Mouse (Mus musculus): ENCODE measurements around the gene Ap2m1.
"Not testable (repeated sequence)": the region's sequence is repeated elsewhere in the genome, so short reads cannot be mapped to it uniquely, and the experiment has no call there.

The Ap2m1 gene

DNA sequence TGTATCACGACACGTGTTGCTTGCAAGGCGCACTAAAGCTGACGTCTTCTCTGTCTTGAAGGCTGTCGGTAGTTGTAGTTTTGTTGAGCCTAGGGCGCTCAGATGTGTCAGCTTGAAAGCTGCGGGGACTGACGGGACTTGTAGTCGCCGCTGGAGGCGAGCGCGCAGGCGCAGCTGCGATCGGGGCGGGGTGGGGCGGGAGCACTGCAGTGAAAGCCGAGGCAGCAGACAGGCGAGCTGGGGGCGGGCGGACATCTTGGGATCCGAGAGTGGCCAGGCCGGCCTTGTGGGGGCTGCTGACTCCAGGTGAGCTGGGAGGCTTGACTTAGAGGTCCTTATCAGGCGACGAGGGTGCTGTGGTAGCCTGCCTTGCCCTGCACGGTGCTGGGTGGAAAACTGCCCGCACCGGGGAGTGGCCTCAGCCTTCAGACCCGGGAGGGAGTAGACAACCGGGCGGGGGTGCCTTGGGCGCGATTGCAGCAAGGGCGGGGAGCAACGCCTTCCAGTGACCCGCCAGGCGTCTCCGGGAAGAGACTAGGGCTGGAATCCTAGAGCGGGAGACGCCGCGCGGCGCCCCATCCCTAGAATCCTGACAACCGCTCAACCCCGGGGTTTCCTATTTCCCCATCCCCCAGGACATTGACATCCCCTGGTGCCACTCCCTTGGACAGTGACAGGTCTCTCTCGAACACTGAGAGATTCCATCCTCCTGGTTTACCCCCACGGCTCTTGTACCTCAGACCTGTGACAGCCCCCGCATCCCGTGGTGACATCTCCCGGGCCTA lies at the start of gene Ap2m1:
Gene Ap2m1, plus strand, starts transcription at position 183 of the 785 bp plus-strand sequence.
- peak; percentile 80 for DNase-seq (ENCODE audit: low spot score)

DNA sequence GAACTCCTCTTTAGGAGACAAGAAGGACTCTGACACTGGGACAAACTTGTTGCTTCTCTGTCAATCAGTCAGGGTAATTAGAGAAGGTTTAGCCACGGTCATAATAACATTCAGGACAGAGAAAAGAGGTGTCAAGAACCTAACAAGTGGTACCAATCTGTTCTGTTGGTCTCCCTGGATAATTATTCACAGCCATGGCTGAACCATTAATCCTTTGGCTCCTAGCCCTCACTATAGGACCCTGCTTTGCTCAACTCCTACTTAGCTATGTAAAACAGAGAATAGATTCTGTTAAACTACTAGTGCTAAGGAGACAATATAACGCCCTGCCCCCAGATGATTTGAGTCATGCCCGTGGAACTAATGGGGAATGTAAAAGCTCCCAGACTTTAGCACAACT lies 49.2 kb upstream of the Ap2m1 start:
- no peak for DNase-seq (ENCODE audit: low spot score)

DNA sequence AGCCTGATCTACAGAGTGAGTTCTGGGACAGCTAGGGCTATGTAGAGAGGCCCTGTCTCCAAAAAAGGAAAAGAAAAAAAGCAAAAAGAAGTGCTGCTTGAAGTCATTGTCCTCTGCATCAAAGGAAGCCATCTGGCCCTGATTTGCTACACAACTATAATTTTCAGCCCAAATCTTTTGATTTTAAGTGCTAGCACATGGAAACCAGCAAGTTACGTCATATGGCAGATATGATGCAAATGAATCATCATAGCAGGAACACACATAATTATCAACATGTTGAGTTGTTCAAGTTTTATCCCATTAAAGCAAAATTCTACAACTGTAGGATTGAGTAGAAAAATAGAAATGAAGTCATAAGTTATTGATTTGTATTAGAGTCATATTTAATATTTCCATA lies 47.1 kb upstream of the Ap2m1 start:
- DNase-seq (ENCODE audit: low spot score), result no peak

DNA sequence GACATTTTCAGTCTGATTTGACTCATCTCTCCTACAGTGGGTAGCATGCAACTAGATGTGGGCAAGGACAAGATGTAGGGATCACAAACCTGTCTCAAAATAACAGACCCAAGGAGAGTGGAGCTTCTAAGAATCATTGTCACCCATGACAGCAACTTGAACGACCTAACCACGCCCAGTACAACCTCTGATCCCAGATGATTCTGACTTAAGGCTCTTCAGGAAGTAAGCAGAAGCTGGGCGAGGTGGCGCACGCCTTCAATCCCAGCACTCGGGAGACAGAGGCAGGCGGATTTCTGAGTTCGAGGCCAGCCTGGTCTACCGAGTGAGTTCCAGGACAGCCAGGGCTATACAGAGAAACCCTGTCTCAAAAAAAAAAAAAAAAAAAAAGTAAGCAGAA lies 46.5 kb upstream of the Ap2m1 start:
- DNase-seq (ENCODE audit: low spot score), result not testable (repeated sequence)

DNA sequence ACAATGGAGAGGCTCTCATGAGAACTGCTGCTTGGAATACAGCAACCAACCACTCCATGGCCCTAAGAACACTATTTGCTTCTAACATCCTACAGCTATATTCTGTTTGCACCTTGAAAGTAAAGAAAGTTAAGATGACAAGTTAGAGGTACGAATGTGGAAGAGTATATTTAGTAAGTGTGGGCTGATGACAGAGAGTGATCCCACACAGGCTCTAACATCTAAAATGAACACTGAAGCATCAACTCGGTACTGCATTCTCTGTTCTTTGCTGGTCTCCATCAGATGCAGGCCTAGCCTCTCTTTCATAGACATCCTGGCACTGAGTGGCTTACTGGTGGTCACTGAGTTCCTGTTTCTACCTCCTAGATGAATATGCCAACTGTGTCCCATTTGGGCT lies 46.0 kb upstream of the Ap2m1 start:
- DNase-seq (ENCODE audit: low spot score), result no peak

DNA sequence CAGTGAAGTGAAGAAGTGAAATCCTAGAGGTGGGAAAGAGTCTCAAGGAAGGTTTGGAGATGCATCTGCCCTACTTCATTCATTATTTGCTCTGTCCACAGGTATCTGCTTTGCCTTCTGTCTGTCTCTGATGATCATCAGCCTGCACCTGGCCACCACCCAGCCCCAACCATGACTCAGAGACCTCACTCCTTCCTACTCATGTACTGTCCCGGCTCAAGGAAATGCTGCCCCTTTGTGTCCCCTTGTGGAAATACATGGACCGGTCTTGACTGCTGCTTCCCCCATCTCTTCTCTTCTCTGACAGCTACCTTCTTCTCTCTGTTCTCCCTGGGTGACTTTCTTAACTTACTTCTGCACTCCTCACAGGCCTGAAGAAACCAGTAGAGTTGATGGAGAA lies 44.7 kb upstream of the Ap2m1 start:
- peak; percentile 18 for DNase-seq (ENCODE audit: low spot score)

DNA sequence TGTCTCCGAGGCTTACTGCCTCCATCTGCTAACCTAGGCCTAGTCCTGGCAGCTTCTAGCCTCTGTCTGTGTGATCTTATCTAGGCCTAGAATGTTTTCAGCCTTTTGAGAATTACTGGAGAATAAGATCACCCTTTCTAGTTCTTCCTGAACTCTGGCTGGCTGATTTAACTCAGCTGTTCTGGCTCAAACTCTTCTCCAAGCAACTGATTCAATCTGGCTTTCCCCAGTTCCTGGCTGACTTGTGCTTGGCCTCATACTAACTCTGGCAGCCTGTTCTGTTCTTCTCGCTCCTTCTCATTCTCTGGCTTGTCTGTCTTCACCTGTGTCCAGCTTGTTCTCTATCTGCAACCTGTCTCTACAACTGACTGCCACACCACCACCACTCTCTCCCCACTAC lies 44.0 kb upstream of the Ap2m1 start:
- DNase-seq (ENCODE audit: low spot score), result no peak

DNA sequence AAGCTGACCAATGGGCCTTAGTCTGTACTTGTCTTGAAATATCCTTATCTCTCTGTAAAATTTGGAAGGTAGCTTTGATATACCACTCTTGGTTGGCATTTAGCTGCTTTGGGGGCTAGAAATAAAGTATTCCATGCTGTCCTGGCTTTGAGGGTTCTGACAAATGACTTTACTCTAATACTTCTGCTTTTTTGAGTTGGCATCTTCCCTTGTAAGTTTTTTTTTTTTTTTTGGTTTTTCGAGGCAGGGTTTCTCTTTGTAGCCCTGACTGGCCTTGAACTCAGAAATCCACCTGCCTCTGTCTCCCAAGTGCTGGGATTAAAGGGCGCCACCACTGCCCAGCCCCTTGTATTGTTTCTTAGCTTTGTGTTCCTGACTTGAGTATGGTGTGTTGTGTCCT lies 41.8 kb upstream of the Ap2m1 start:
- no peak for DNase-seq (ENCODE audit: low spot score)

DNA sequence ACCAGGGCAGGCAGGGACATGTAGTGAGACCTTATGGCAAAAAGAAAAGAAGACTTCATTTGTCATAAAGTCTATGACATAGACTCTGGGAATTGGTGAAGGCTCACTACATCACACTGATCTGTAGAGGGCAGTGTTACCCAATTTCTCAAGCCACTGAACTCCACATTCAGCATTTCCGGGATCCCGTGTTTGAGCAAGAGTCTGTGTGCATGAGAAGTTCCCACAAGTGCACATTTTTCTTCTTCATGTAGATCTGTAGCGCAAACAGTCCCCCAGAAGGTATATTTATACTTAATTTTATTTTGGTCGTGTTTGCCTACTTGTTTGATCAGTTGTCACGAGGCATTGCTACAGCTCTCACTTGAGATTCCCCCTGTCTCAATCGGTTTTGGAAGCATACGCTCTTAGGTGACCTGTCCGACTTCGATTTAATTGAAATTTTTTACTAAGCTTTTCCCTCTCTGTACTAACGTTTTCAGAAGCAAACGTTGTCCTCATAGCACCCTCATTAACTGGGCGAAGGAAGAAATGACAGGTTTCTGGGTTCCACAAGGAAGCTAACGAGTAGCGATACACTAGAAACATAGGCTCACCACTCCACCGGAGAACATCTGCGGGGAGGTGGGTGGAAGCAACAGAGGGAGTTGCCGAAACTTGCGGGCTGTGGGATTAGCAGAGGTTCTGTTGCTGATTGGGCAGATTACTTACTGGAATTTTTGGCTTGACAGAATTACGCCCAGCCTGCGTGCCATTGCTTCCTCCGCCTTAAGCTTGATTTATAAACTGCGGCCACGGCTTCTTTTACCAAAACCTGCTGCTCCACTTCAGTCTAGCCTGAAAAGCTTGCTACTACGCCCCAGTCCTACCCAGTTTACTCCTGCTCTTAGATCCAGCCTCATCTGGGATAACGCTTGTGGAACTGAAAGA lies 38.3 kb upstream of the Ap2m1 start:
- peak; percentile 40 for DNase-seq (ENCODE audit: low spot score)

DNA sequence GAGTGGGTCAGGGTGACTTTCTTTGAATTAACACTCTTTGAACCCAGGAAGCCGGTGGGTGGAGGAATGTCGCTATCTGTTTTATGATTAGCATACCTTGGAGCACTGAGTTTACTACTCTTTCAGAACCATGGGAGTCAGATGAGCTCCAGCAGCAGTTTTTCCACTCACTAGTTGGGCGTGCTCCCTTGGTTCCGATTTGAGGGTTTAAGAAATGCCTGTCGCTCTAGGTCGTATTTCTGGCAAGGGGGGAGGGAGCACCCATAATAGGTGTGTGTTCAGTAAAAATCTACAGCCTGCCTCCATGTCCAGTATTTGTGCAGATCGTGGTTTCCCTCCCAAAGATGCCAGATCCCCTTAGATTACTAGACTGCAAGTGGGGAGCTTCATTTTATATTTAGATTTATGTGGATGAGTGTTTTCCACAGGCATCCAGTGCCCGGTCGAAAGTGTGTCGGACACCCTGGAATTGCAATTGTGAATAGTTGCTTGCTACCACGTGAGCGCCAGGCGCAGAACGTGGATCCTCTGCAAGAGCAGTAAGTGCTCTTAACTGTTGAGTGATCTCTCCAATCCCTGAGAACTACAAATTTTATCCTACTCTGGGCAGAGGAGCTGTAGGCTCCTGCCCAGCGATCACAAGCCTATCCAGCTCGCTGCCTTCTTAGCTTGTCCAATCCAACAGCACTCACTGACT lies 37.1 kb upstream of the Ap2m1 start:
- no peak for DNase-seq (ENCODE audit: low spot score)

DNA sequence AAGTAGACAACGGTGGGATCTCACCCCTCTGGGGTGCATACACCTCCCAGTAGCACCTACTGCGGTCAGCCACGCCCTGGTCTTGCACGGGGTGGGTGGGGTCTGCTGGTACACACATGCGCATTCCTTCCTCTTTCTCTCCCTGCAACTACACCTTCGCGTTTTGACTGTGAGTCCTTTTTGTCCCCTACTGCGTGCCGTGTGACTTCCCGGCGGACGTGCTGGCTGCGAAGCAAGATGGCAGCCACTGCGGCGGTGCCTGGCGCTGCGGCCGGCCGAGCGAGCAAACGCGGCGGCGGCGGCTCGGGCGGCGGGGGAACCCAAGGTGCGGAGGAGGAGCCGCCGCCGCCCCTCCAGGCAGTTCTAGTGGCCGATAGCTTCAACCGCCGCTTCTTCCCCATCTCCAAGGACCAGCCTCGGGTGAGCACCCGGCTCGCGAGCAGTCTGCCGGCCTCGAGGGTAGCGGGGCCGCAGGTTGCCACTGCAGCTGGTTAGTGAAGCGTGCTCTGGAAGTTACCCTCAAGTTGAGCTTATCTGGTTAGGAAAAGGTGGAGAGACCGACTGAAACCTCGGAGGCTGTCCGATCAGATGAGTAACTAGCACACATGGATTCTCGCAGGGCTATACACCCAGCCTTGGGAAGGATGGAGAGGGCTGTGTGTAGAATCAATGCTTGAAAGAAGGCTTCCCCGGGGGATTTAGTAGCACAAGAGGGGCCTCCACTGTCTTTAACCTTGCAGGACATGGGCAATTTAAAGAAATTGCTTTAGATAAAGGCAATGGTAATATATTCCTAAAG lies 36.4 kb upstream of the Ap2m1 start, which contains the start of gene Eif2b5:
Gene Eif2b5, plus strand, starts transcription at position 141 of the 799 bp plus-strand sequence.
- peak; percentile 89 for DNase-seq (ENCODE audit: low spot score)

DNA sequence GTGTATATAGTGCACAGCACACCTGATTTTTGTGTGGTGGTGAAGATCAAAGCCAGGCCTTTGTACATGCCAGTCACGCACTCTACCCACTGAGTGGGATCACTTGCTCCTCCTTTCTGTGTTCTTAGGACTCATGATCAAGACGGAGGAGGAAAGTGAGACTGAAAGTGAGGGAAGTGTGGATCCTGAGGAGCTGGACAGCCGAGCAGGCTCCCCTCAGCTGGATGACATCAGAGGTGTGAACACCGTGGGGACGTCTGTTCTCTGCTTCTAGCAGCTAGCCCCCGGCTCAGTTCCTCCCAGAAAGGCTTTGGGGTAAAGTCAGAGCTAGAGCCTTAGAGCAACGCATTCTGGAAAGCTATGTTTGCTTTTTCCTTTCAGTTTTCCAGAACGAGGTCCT lies 29.3 kb upstream of the Ap2m1 start:
- no peak for DNase-seq (ENCODE audit: low spot score)

DNA sequence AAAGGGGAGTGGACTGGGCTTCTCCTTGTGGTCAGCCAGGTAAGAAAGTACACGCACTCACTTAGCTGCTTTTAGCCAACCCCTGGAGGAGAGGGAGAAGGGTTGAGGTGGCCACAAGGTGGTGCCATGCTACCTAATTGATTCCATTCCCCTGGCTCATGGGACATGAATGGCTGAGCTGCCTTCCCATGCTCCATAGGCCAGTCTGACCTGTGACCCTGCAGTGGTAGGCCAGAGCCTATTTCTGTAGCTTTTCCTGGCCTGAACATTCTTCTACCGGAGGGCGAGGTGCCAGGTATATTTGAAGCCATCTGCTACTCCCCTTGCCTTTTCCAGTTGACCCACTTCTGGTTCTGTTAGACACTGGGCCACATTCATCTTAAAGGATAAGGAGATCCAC lies 25.9 kb upstream of the Ap2m1 start:
- DNase-seq (ENCODE audit: low spot score), result no peak

DNA sequence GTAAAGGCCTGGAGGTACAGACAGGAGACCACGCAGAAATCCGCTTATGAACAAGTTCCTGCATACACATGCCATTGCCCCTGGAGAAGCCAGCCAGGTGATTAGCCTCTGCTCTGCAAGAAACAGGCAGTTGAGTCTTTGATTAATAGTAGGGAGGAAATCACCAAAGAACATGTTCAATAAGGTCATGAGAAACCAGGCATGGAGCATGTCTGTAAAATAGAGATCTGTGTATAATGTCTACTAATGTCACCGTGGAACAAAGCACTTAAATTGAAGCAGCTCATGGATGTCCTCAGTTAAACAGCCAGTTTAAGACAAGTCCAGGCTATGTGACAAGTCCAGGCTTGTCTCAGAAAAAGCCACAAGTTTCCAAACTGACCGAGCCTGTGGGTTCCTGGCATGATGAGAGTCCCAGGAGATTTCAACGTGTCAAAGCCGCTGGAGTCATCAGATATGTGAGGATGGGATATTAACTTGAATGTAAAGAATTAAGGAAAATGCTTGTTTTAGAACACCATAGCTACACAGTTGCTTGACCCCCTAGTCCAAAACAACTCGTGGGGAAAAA lies 23.9 kb upstream of the Ap2m1 start:
- DNase-seq (ENCODE audit: low spot score), result no peak

DNA sequence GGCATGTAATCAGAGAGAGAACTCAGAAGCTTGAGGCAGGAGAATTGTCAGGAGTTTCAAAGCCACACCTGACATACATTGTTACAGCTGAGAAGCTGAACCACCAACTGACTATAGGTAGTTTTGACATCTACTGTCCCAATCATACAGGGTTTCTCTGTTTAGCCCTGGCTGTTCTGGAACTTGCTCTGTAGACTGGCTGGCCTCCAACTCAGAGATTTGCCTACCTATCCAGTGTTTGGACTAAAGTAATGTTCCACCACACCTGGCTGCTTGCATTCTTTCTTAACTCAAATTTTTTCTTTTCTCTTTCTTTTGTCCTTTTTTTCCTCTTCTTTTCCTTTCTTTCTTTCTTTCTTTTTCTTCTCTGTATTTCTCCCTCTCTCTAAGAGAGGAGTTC lies 19.2 kb upstream of the Ap2m1 start:
- no peak for DNase-seq (ENCODE audit: low spot score)

DNA sequence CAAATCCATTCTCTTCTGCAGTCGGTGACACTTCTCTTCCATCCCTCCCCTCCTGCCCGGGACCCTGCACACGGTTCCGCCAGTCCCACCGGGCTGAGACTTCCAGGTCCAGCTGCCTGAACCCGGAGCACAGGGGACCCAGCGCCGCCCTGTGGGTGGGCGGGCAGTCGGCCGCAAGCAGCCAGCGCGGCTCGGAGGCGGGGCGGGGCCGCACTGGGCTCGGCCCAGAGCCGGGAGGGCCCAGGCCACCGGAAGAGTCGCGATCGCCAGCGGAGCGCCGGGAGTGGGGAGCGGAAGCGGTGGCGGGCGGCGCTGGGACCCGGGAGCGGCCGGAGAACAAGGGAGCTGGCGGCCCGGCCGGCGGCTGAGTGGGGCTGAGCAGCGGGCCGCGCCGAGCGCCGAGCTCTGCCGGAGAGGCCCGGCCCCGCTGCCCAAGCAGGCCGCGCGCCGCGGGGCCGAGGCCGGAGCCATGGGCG lies 18.5 kb upstream of the Ap2m1 start, which contains the start of gene Dvl3:
Gene Dvl3, plus strand, starts transcription at position 257 of the 476 bp plus-strand sequence.
- peak; percentile 89 for DNase-seq (ENCODE audit: low spot score)

DNA sequence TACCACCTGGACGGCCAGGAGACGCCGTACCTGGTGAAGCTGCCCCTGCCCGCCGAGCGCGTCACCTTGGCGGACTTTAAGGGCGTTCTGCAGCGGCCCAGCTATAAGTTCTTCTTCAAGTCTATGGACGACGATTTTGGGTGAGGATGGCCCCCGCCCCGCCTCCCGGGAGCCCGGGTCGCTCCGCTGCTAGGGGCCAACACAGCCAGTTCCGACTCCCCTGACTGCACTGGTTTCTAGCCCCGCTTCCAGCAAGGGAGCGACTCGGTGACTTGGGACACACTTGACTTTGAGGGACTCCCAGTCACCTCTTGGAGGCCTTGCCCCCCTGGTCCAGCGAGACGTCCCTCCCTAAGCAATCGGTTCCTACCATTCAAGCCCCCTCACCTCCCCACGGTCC lies 18.1 kb upstream of the Ap2m1 start:
- no peak for DNase-seq (ENCODE audit: low spot score)

DNA sequence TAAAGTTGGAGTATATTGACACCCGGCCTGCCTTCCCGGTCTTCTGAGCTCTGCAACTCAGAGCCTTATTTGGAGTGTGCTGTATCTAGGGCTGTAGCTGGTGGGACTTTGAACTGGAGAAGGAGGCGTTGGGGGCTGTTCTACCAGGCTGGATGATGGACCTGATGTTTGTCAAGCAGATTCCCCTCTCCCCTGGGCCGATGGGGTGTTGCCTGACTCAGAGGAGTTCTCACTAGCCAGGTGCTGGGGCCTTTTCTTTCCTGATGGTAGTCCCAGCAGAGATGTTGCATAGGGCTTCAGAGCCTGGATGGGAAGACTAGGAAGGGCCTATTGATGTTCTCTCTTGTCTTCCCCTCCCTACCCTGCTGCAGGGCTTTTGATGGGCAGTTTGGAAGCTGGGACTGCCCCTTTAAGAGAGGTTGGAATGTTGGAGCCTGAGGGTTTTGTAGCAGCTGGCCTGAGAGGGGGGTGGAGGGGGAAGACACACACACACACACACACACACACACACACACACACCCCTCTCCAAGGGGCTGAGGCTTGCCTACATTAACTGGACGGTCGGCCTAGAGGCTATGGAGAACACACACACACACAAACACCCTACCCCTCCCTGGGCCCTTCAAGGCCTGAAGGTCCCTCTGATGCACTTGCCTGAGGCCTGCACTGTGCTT lies 17.4 kb upstream of the Ap2m1 start:
- no peak for DNase-seq (ENCODE audit: low spot score)

DNA sequence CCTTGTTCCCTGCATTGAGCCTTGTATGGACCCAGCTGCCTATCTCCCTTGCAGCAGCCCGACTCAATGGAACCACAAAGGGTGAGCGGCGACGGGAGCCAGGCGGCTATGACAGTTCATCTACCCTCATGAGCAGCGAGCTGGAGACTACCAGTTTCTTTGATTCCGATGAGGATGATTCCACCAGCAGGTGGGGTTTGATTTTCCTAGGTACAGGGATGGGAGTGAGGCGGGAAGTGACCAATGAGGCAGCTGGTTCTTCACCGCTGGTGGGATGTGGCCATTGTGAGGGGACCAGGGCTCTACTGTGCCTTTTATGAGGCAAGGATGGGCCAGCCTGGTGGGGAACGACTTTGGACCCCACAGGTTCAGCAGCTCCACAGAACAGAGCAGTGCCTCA lies 11.4 kb upstream of the Ap2m1 start:
- DNase-seq (ENCODE audit: low spot score), result no peak

DNA sequence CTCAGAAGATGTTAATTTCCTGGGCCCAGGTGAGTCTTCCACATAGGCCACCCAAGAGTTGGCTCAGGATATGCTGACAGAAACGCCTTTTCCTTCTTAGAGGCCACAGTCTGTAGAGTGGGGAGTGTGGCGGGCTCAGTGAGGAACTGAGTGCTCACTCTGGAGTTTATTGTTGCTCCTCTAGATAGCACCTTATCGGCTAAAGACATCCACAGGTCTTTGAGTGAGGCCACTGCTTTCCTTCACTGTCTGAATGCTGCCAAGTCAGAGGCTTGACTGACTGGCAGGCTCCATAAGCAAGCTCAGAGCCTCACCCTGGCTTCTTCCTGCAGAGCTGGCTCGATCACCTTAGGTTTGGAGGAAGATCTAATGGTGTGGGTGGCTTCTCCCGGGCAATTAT lies 6.5 kb upstream of the Ap2m1 start:
- DNase-seq (ENCODE audit: low spot score), result no peak

DNA sequence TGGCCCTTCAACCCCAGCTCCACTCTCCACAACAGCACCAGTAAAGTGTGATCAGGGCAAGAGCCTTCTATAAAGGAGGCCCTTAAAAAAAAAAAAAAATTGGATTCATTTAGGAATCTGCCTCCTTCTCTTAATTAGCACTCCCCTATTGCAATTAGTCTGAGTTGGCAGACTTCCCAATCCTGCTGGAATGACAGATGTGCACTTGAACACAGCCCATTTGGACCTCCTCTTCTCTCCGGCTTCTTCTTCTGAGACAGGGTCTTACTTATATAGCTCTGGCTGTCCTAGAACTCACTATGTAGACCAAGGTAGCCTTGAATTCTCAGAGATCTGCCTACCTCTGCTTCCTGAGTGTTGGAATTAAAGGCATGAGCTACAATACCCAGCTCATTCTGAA lies 5.9 kb upstream of the Ap2m1 start:
- no peak for DNase-seq (ENCODE audit: low spot score)
